Comparison of ENCODE assay signal across 19 mouse cellular contexts in the genomic region with DNA sequence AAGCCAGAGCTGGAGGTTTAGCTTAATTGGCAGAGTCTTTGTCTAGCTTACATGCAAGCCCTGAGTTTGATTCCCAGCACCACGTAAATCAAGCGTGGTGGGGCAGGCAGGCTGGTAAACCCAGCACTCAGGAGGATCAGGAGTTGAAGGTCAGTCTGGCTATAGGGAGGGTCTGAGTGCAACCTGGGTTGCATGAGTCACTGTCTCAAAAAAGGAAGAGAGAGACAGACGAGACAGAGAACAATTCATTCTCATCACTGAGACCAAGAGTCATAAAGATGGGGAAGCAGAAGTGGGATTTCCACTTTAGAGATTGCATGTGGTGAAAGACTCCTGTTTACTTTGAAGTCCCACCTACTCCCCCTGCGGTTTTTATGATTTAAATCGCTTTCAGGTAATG. TPM values are rescaled to one million over a fixed set of nuclear protein-coding genes. Genes with fewer than 3 reads are reported as not detected.
DNase-seq lines count a peak whose midpoint lies in the region; ATAC-seq and TF ChIP-seq lines count a peak whose summit lies in the region.
"Had no signal": no experiment of that assay in that cellular context is flagged by ENCODE, and none has a peak within 500 bp of the region (broad histone marks: within the 10 kb centered on the region; RNA-seq: fewer than 3 reads in every experiment).

No protein-coding gene starts in this region.

- no peak overlapping the region for H3K9ac ChIP-seq in CH12.LX (ENCODE audit: insufficient read depth, low read depth)
- H3K9ac ChIP-seq: forebrain, embryonic 13.5 days; heart, embryonic 15.5 days; kidney, embryonic 15.5 days; liver, embryonic 15.5 days had no signal

- H3K36me3 ChIP-seq in CH12.LX (replicated peaks in 1 of 2; ENCODE audit: control insufficient read depth in 1 of 2, insufficient read depth in 1 of 2, low read length in 1 of 2) = no peaks in the 10 kb centered on the region
- H3K36me3 ChIP-seq: heart, embryonic 15.5 days; kidney, embryonic 15.5 days; liver, embryonic 15.5 days had no signal

- TF ChIP-seq RAD21 in CH12.LX (IDR thresholded peaks at IDR 0.05; ENCODE audit: low read depth, low read length) = no peak

- peaks cover 10 to 28% of the 10 kb centered on the region in 2 experiments for H3K4me1 ChIP-seq in CH12.LX (ENCODE audit: control insufficient read depth in 1 of 2, insufficient read depth in 2 of 2)
- H3K4me1 ChIP-seq: forebrain, embryonic 13.5 days; heart, embryonic 15.5 days; kidney, embryonic 15.5 days; liver, embryonic 15.5 days had no signal

- in situ Hi-C loops in CH12.LX (cut with MboI; ENCODE audit: low pct_ligation_motif_present, low pct_unique_long_range_greater_than_20kb, low sequenced_read_pairs) = no loop called here

- DNase-seq in lung, postnatal 25 days (ENCODE audit: low spot score) = peak; percentile 18
- no peak for DNase-seq in lung, postnatal 14 days
- peak; percentile 60 for DNase-seq in CH12.LX (ENCODE audit: extremely low read depth)
- peak; percentile 67 for DNase-seq in induced T-regulatory cell, adult 2 months (ENCODE audit: low read depth)
- DNase-seq in kidney, postnatal 25 days = no peak
- no peak for DNase-seq in cerebellum, adult 11-12 months
- DNase-seq: cerebellum, adult 11 months; gastrocnemius, postnatal 14 days; midbrain, embryonic 14.5 days; right cerebral cortex, postnatal 4 days; thymus, postnatal 36 days had no signal

- H3K79me2 ChIP-seq in CH12.LX (replicated peaks; ENCODE audit: control insufficient read depth, extremely low read depth, insufficient read depth, poor library complexity, severe bottlenecking) = no peaks in the 10 kb centered on the region

- peak; percentile 60; the same call in 1 of the 2 replicates for ATAC-seq in neutrophil, adult 5-6 weeks (ENCODE audit: extremely low read depth, insufficient number of reproducible peaks, low FRiP score, poor library complexity, severe bottlenecking)
- ATAC-seq: forebrain, embryonic 13.5 days; hindbrain, embryonic 16.5 days; intestine, postnatal 0 days had no signal

- dilution Hi-C loops in CH12.LX (cut with MboI; ENCODE audit: extremely low pct_ligation_motif_present, extremely low pct_unique_long_range_greater_than_20kb, low sequenced_read_pairs) = no loop called here

- H3K27me3 ChIP-seq in CH12.LX (replicated peaks) = no peaks in the 10 kb centered on the region
- H3K27me3 ChIP-seq: forebrain, embryonic 13.5 days; heart, embryonic 15.5 days; kidney, embryonic 15.5 days; liver, embryonic 15.5 days had no signal

- TF ChIP-seq POLR2A in CH12.LX (IDR thresholded peaks at IDR 0.05; ENCODE audit: low read depth, low read length) = no peak

- no peaks in the 10 kb centered on the region for H3K9me3 ChIP-seq in CH12.LX (replicated peaks; ENCODE audit: low read length)
- H3K9me3 ChIP-seq: forebrain, embryonic 13.5 days; heart, embryonic 15.5 days; kidney, embryonic 15.5 days; liver, embryonic 15.5 days had no signal

- TF ChIP-seq CTCF in CH12.LX (conservative IDR thresholded peaks at IDR 0.05 in 1 of 2, IDR thresholded peaks at IDR 0.05 in 1 of 2; ENCODE audit: low read depth in 2 of 2, low read length in 2 of 2) = no peak

- H3K4me3 ChIP-seq in CH12.LX (replicated peaks in 1 of 3; ENCODE audit: low read depth in 2 of 3, low read length in 2 of 3, poor library complexity in 1 of 3) = no peak overlapping the region
- H3K4me3 ChIP-seq: forebrain, embryonic 13.5 days; heart, embryonic 15.5 days; kidney, embryonic 15.5 days; liver, embryonic 15.5 days had no signal

- peak overlapping the region; percentile 80 for H3K4me2 ChIP-seq in CH12.LX (ENCODE audit: insufficient read depth, low read depth, poor library complexity, severe bottlenecking)
- H3K4me2 ChIP-seq: forebrain, embryonic 13.5 days; kidney, embryonic 15.5 days; liver, embryonic 15.5 days had no signal

- peak; percentile 79; the same call in 1 of the 2 replicates for TF ChIP-seq EP300 in CH12.LX (IDR thresholded peaks at IDR 0.05; ENCODE audit: low read length)

- no peak overlapping the region for H3K27ac ChIP-seq in CH12.LX (ENCODE audit: insufficient read depth, low read depth)
- H3K27ac ChIP-seq: forebrain, embryonic 13.5 days; heart, embryonic 15.5 days; kidney, embryonic 15.5 days had no signal

TF ChIP-seq in CH12.LX, 34 proteins besides CTCF, POLR2A, EP300 and RAD21:
- TF ChIP-seq CHD2 (IDR thresholded peaks at IDR 0.05; ENCODE audit: low read length) = no peak
- no peak for TF ChIP-seq SMC3 (IDR thresholded peaks at IDR 0.05; ENCODE audit: low read depth, low read length)
- TF ChIP-seq ELF1 (IDR thresholded peaks at IDR 0.05; ENCODE audit: low read depth, low read length) = no peak
- TF ChIP-seq JUND (conservative IDR thresholded peaks at IDR 0.05; ENCODE audit: low read depth, low read length) = peak; percentile 62
- TF ChIP-seq MXI1 (IDR thresholded peaks at IDR 0.05; ENCODE audit: low read depth, low read length) = no peak; the same call in 1 of the 2 replicates
- no peak for TF ChIP-seq TBP (conservative IDR thresholded peaks at IDR 0.05; ENCODE audit: low read depth, low read length)
- no peak for TF ChIP-seq MAFK (IDR thresholded peaks at IDR 0.05; ENCODE audit: insufficient replicate concordance, low read length)
- TF ChIP-seq ZNF384 (IDR thresholded peaks at IDR 0.05; ENCODE audit: low read depth, low read length) = no peak
- TF ChIP-seq TCF12 (IDR thresholded peaks at IDR 0.05; ENCODE audit: low read depth, low read length) = no peak
- peak; percentile 31; the same call in 1 of the 2 replicates for TF ChIP-seq RCOR1 (conservative IDR thresholded peaks at IDR 0.05; ENCODE audit: low read depth, low read length)
- peak; percentile 44; the same call in 1 of the 2 replicates for TF ChIP-seq ETS1 (conservative IDR thresholded peaks at IDR 0.05; ENCODE audit: low read depth, low read length)
- no peak for TF ChIP-seq USF1 (IDR thresholded peaks at IDR 0.05; ENCODE audit: low read depth, low read length)
- TF ChIP-seq PAX5 (IDR thresholded peaks at IDR 0.05; ENCODE audit: low read length) = no peak
- peak; percentile 91 for TF ChIP-seq MEF2A (IDR thresholded peaks at IDR 0.05; ENCODE audit: borderline replicate concordance, low read depth, low read length)
- TF ChIP-seq HCFC1 (IDR thresholded peaks at IDR 0.05; ENCODE audit: low read depth, low read length) = no peak
- TF ChIP-seq ZMIZ1 (IDR thresholded peaks at IDR 0.05; ENCODE audit: low read depth, low read length) = no peak
- TF ChIP-seq ZC3H11A (IDR thresholded peaks at IDR 0.05; ENCODE audit: low read depth, low read length) = no peak
- TF ChIP-seq SIN3A (IDR thresholded peaks at IDR 0.05; ENCODE audit: low read length) = no peak
- no peak for TF ChIP-seq MAZ (IDR thresholded peaks at IDR 0.05; ENCODE audit: low read depth, low read length)
- no peak for TF ChIP-seq GABPA (IDR thresholded peaks at IDR 0.05; ENCODE audit: insufficient replicate concordance, low read depth, low read length)
- peak; percentile 81 for TF ChIP-seq IRF4 (IDR thresholded peaks at IDR 0.05; ENCODE audit: low read depth, low read length)
- TF ChIP-seq JUN (IDR thresholded peaks at IDR 0.05; ENCODE audit: insufficient read depth, low read depth, low read length) = peak; percentile 70
- no peak for TF ChIP-seq UBTF (IDR thresholded peaks at IDR 0.05; ENCODE audit: low read depth, low read length)
- peak; percentile 47; the same call in 1 of the 2 replicates for TF ChIP-seq BHLHE40 (IDR thresholded peaks at IDR 0.05; ENCODE audit: low read depth, low read length)
- no peak for TF ChIP-seq NRF1 (IDR thresholded peaks at IDR 0.05; ENCODE audit: low read depth, low read length)
- no peak for TF ChIP-seq POLR2AphosphoS2 (IDR thresholded peaks at IDR 0.05; ENCODE audit: low read depth, low read length)
- TF ChIP-seq ZKSCAN1 (IDR thresholded peaks at IDR 0.05; ENCODE audit: borderline replicate concordance, low read depth, low read length) = no peak
- 0 out of 2 replicates have a peak, but pooled peaks have one; percentile 9 for TF ChIP-seq KAT2A (IDR thresholded peaks at IDR 0.05; ENCODE audit: insufficient replicate concordance, low read length)
- no peak for TF ChIP-seq E2F4 (IDR thresholded peaks at IDR 0.05; ENCODE audit: insufficient replicate concordance, low read depth, low read length)
- TF ChIP-seq CHD1 (IDR thresholded peaks at IDR 0.05; ENCODE audit: low read depth, low read length) = no peak
- no peak for TF ChIP-seq MAX (IDR thresholded peaks at IDR 0.05; ENCODE audit: low read length)
- TF ChIP-seq USF2 (conservative IDR thresholded peaks at IDR 0.05; ENCODE audit: low read depth, low read length) = no peak
- no peak for TF ChIP-seq NELFE (IDR thresholded peaks at IDR 0.05; ENCODE audit: low read depth, low read length)
- TF ChIP-seq MYC (IDR thresholded peaks at IDR 0.05; ENCODE audit: low read depth, low read length) = 0 out of 2 replicates have a peak, but pooled peaks have one; percentile 16

RNA-seq across cellular contexts. Expression of a gene that starts 6.6 kb away (rescaled TPM):
- total RNA-seq in CH12.LX (2012; rRNA removed) = 0.08 TPM in 1 of 2 replicates, not detected in the other
- total RNA-seq in CH12.LX (2014; rRNA removed) = 0.20 and 0.27 TPM in 2 replicates
- polyA plus RNA-seq in CH12.LX (2012; ENCODE audit: insufficient read length, low read depth) = 0.44 and 0.60 TPM in 2 replicates
- 1.5 and 2.1 TPM in 2 replicates for total RNA-seq in neutrophil, adult 5-6 weeks (2017)
- total RNA-seq: gastrocnemius, postnatal 14 days had no signal
- polyA plus RNA-seq: embryonic facial prominence, embryonic 11.5 days had no signal

RNA-seq across cellular contexts. Expression of a gene that starts 24.6 kb away (rescaled TPM):
- total RNA-seq in CH12.LX (2012; rRNA removed) (32.7 and 37.1 TPM in 2 replicates), CH12.LX (2014; rRNA removed) (104 and 115 TPM in 2 replicates)
- polyA plus RNA-seq in CH12.LX (2012; ENCODE audit: insufficient read length, low read depth) = 59.9 and 60.0 TPM in 2 replicates
- total RNA-seq in neutrophil, adult 5-6 weeks (2017) = 35.0 and 43.6 TPM in 2 replicates

Comparison
In these comparisons a context has a peak if more than half of its experiments do, and no peak if none do; other contexts are left out.
1. DNase-seq: peak in lung, postnatal 25 days (single experiment), CH12.LX (single experiment) and induced T-regulatory cell, adult 2 months (single experiment); none in lung, postnatal 14 days (single experiment), kidney, postnatal 25 days (0 of 2) and cerebellum, adult 11-12 months (single experiment).